Mouse (Mus musculus) testis, adult 2 months (tissue): ENCODE data around the gene Psenen. TPM values are rescaled to one million over a fixed set of nuclear protein-coding genes. Genes with fewer than 3 reads are reported as not detected.

Experiments
- H3K27ac ChIP-seq: fragments of 200-500 bp; 2 replicates; pipeline ENCODE4 v1.5.1; 2012; ENCODE audit warnings: low read depth, low read length; ENCODE audit not compliant: control insufficient read depth, insufficient read depth
- H3K27me3 ChIP-seq: fragments of 200-500 bp; 2 replicates; pipeline ENCODE4 v1.6.1; 2012; ENCODE audit warnings: mild to moderate bottlenecking, low read length, moderate library complexity; ENCODE audit not compliant: control insufficient read depth, insufficient read depth
- H3K36me3 ChIP-seq: fragments of 200-500 bp; 2 replicates; pipeline ENCODE4 v1.6.1; 2012; ENCODE audit warnings: mild to moderate bottlenecking, low read length; ENCODE audit not compliant: control insufficient read depth, insufficient read depth
- H3K4me1 ChIP-seq: fragments of 200-500 bp; 2 replicates; pipeline ENCODE4 v1.6.1; 2012; ENCODE audit warnings: low read length; ENCODE audit not compliant: control insufficient read depth, insufficient read depth
- H3K4me3 ChIP-seq: fragments of 200-500 bp; 2 replicates; pipeline ENCODE4 v1.5.1; 2012; ENCODE audit warnings: low read depth, mild to moderate bottlenecking, low read length, moderate library complexity, mixed read lengths; ENCODE audit not compliant: control insufficient read depth
- CTCF ChIP-seq: fragments of 200-500 bp; IDR thresholded peaks from 2 replicates; pipeline ENCODE4 v1.5.1; 2012; ENCODE audit warnings: low read depth, mild to moderate bottlenecking, inconsistent platforms, low read length, moderate library complexity; ENCODE audit not compliant: control insufficient read depth, insufficient read depth, insufficient replicate concordance
- POLR2A ChIP-seq: fragments of 200-500 bp; IDR thresholded peaks from 2 replicates; pipeline ENCODE4 v1.6.1; 2012; ENCODE audit warnings: low read depth, mild to moderate bottlenecking, inconsistent platforms, low read length, moderate library complexity; ENCODE audit not compliant: control insufficient read depth
- polyA plus RNA-seq: library from polyadenylated mRNA; depleted of rRNA; stranded (reverse); fragments of >200 nt; gene quantifications from 2 replicates; pipeline ENCODE4 v1.2.3, GENCODE M21; 2012; rRNA removed

The Psenen gene
- polyA plus RNA-seq, 1 experiment, result 167 TPM

GRCm38 (mm10) chr7:30520396-30520795 is 43.0 kb downstream of the Psenen start:
- Histone ChIP-seq H3K4me1 (peaks cover 16% of the 10 kb centered on the region), H3K27ac (no peak overlapping the region), H3K36me3 (no peaks in the 10 kb centered on the region), H3K27me3 (no peaks in the 10 kb centered on the region), H3K4me3 (no peak overlapping the region)
- TF ChIP-seq POLR2A (no peak), CTCF (no peak)

- Histone ChIP-seq H3K27ac (no peak overlapping the region), H3K36me3 (no peaks in the 10 kb centered on the region), H3K27me3 (no peaks in the 10 kb centered on the region), H3K4me1 (peaks cover 23% of the 10 kb centered on the region), H3K4me3 (no peak overlapping the region)
- TF ChIP-seq POLR2A (no peak), CTCF (peak; percentile 11; the same call in 1 of the 2 replicates)
Observed at GRCm38 (mm10) chr7:30518325-30518724, 45.1 kb downstream of the Psenen start.

GRCm38 (mm10) chr7:30515003-30515760 is 48.2 kb downstream of the Psenen start:
- peak overlapping the region; percentile 85 for H3K4me3 ChIP-seq
- peak; percentile 50; the same call in 1 of the 2 replicates for TF ChIP-seq POLR2A
- no peak for TF ChIP-seq CTCF
- no peaks in the 10 kb centered on the region for H3K27me3 ChIP-seq
- H3K4me1 ChIP-seq, result peaks cover 23% of the 10 kb centered on the region
- peak overlapping the region; percentile 85 for H3K27ac ChIP-seq
- no peaks in the 10 kb centered on the region for H3K36me3 ChIP-seq

Other genes with a start within 250 kb of the Psenen start
- gene Syne4, start 248.8 kb downstream of the Psenen start, polyA plus RNA-seq, result 7.4 and 9.6 TPM in 2 replicates
- 0.18 and 0.28 TPM in 2 replicates for gene E130208F15Rik, start 241.9 kb downstream of the Psenen start, polyA plus RNA-seq
- gene Sdhaf1, start 239.7 kb downstream of the Psenen start, polyA plus RNA-seq, result 6.1 and 6.5 TPM in 2 replicates
- 0.27 and 0.35 TPM in 2 replicates for gene Lrfn3, start 200.9 kb downstream of the Psenen start, polyA plus RNA-seq
- gene Tyrobp, start 149.9 kb downstream of the Psenen start, polyA plus RNA-seq, result 7.0 and 9.1 TPM in 2 replicates
- gene Hcst, start 143.8 kb downstream of the Psenen start, polyA plus RNA-seq, result 0.93 TPM in 1 of 2 replicates, not detected in the other
- gene Nfkbid, start 141.9 kb downstream of the Psenen start, polyA plus RNA-seq, result 0.36 and 0.52 TPM in 2 replicates
- 15.1 and 15.6 TPM in 2 replicates for gene Aplp1, start 118.1 kb downstream of the Psenen start, polyA plus RNA-seq
- gene Kirrel2, start 105.9 kb downstream of the Psenen start, polyA plus RNA-seq, result 0.31 TPM in 1 of 2 replicates, not detected in the other
- 0.07 and 0.12 TPM in 2 replicates for gene Nphs1, start 105.3 kb downstream of the Psenen start, polyA plus RNA-seq
- 0.10 TPM in 1 of 2 replicates, not detected in the other for gene Prodh2, start 70.0 kb downstream of the Psenen start, polyA plus RNA-seq
- 136 TPM in 2 replicates for gene Arhgap33, start 28.6 kb downstream of the Psenen start, polyA plus RNA-seq
- gene Hspb6, start 11.4 kb downstream of the Psenen start, polyA plus RNA-seq, result 74.3 and 82.9 TPM in 2 replicates
- 33.9 and 37.5 TPM in 2 replicates for gene Proser3, start 11.3 kb downstream of the Psenen start, polyA plus RNA-seq
- gene Lin37, start 3.8 kb downstream of the Psenen start, polyA plus RNA-seq, result 39.9 and 47.0 TPM in 2 replicates
- 51.9 and 52.2 TPM in 2 replicates for gene U2af1l4, start 326 bp downstream of the Psenen start, polyA plus RNA-seq
- gene Gm49396, start 283 bp downstream of the Psenen start, polyA plus RNA-seq, result 0.58 and 0.80 TPM in 2 replicates
- gene Igflr1, start 1.8 kb upstream of the Psenen start, polyA plus RNA-seq, result 0.80 and 1.0 TPM in 2 replicates
- gene Kmt2b, start 25.1 kb upstream of the Psenen start, polyA plus RNA-seq, result 56.1 and 61.0 TPM in 2 replicates
- gene Zbtb32, start 35.3 kb upstream of the Psenen start, polyA plus RNA-seq, result 180 and 203 TPM in 2 replicates
- gene Upk1a, start 49.2 kb upstream of the Psenen start, polyA plus RNA-seq, result 6.5 TPM in 2 replicates
- gene Cox6b1, start 62.5 kb upstream of the Psenen start, polyA plus RNA-seq, result 51.8 and 74.9 TPM in 2 replicates
- 7.9 and 8.4 TPM in 2 replicates for gene Etv2, start 72.2 kb upstream of the Psenen start, polyA plus RNA-seq
- gene Rbm42, start 86.7 kb upstream of the Psenen start, polyA plus RNA-seq, result 27.1 and 33.0 TPM in 2 replicates
- gene Haus5, start 101.4 kb upstream of the Psenen start, polyA plus RNA-seq, result 21.1 and 22.4 TPM in 2 replicates
- gene Pmis2, start 108.0 kb upstream of the Psenen start, polyA plus RNA-seq, result 142 and 177 TPM in 2 replicates
- gene 2200002J24Rik, start 135.3 kb upstream of the Psenen start, polyA plus RNA-seq, result 88.8 and 103 TPM in 2 replicates
- gene Atp4a, start 148.6 kb upstream of the Psenen start, polyA plus RNA-seq, result 2.7 TPM in 2 replicates
- 161 and 171 TPM in 2 replicates for gene Tmem147, start 165.9 kb upstream of the Psenen start, polyA plus RNA-seq
- 4,298 and 4,420 TPM in 2 replicates for gene Gapdhs, start 180.1 kb upstream of the Psenen start, polyA plus RNA-seq
- 4.6 and 4.7 TPM in 2 replicates for gene Sbsn, start 187.8 kb upstream of the Psenen start, polyA plus RNA-seq
- gene Dmkn, start 200.1 kb upstream of the Psenen start, polyA plus RNA-seq, result 7.1 and 9.2 TPM in 2 replicates
- gene Krtdap, start 224.3 kb upstream of the Psenen start, polyA plus RNA-seq, result 0.41 TPM in 1 of 2 replicates, not detected in the other